Mouse (Mus musculus): ENCODE measurements around the gene Tmod1. TPM values are rescaled to one million over a fixed set of nuclear protein-coding genes. Genes with fewer than 3 reads are reported as not detected.

Gene Tmod1
- polyA plus RNA-seq, 1 experiment from 2014 or later: 4.7 TPM

DNA sequence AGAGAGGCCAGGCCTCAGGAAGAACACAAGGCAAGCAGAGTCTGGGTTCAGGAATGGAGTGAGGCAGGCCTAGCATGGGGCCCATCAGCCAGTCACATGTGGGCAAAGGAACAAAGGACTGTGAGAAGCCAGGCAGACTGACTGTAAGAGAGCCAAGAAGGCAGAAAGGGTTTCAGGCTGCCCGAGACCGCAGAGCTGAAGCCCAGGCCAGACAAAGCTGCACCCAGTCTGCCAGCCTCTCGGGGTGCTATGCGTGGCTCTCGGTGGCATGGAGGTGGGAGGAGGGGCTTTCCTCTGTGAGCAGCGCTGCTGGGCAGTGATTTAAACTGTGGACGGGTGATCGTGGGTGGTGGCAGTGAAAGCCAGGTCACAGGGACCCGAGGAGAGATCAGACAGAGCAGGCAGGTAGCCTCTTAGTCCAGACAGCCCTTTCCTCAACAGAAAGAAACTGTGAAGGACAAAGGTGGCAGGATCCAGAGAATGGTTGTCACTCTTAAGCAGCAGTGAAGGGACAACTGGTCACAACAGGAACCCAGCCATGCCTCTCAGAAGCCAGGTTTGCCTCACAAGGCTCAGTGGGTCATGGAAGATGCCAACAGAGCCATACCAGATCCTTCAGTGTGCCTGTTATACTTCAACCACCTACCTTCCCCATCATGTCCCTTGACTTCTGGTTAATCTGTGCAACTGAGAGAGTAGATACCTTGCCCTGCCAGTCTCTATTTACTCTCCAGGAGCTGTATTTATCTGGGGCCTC lies 45.9 kb downstream of the Tmod1 start:
- Histone ChIP-seq H3K27me3 (replicated peaks; ENCODE audit: control insufficient read depth, insufficient read depth, low read length) (no peaks in the 10 kb centered on the region), H3K27ac (ENCODE audit: low read depth, low read length) (peak overlapping the region; percentile 41; the same call in 1 of the 2 replicates), H3K4me2 (replicated peaks; ENCODE audit: low read depth) (no peak overlapping the region), H3K4me1 (replicated peaks; ENCODE audit: control insufficient read depth, insufficient read depth, low read length) (no peaks in the 10 kb centered on the region), H3K9me3 (ENCODE audit: control insufficient read depth) (no peaks in the 10 kb centered on the region), H3K36me3 (ENCODE audit: control insufficient read depth, insufficient read depth) (no peaks in the 10 kb centered on the region), H3K4me3 (ENCODE audit: low read depth, low read length) (no peak overlapping the region), H3K9ac (ENCODE audit: low read depth, low read length) (no peak overlapping the region)
- no peak for TF ChIP-seq CTCF (IDR thresholded peaks at IDR 0.05; ENCODE audit: low read depth)
- 75% methylated on average over 9 of the region's 9 CpGs for WGBS
- ATAC-seq: no peak

- Histone ChIP-seq H3K4me1 (replicated peaks; ENCODE audit: control insufficient read depth, insufficient read depth, low read length) (no peaks in the 10 kb centered on the region), H3K4me2 (replicated peaks; ENCODE audit: low read depth) (no peak overlapping the region), H3K4me3 (ENCODE audit: low read depth, low read length) (no peak overlapping the region), H3K9me3 (ENCODE audit: control insufficient read depth) (no peaks in the 10 kb centered on the region), H3K27me3 (replicated peaks; ENCODE audit: control insufficient read depth, insufficient read depth, low read length) (no peaks in the 10 kb centered on the region), H3K9ac (ENCODE audit: low read depth, low read length) (no peak overlapping the region), H3K36me3 (ENCODE audit: control insufficient read depth, insufficient read depth) (no peaks in the 10 kb centered on the region), H3K27ac (ENCODE audit: low read depth, low read length) (no peak overlapping the region; the same call in 1 of the 2 replicates)
- no peak for ATAC-seq
- WGBS: 67% methylated on average over 9 of the region's 9 CpGs
- no peak for TF ChIP-seq CTCF (IDR thresholded peaks at IDR 0.05; ENCODE audit: low read depth)
Measured at GRCm38 (mm10) chr4:46085223-46085811, 46.6 kb downstream of the Tmod1 start.

- H3K27me3 ChIP-seq (replicated peaks; ENCODE audit: control insufficient read depth, insufficient read depth, low read length): no peaks in the 10 kb centered on the region
- H3K4me2 ChIP-seq (replicated peaks; ENCODE audit: low read depth): no peak overlapping the region
- no peak for TF ChIP-seq CTCF (IDR thresholded peaks at IDR 0.05; ENCODE audit: low read depth)
- no peak overlapping the region for H3K4me3 ChIP-seq (ENCODE audit: low read depth, low read length)
- no peaks in the 10 kb centered on the region for H3K9me3 ChIP-seq (ENCODE audit: control insufficient read depth)
- no peak for ATAC-seq
- no peaks in the 10 kb centered on the region for H3K4me1 ChIP-seq (replicated peaks; ENCODE audit: control insufficient read depth, insufficient read depth, low read length)
- no peaks in the 10 kb centered on the region for H3K36me3 ChIP-seq (ENCODE audit: control insufficient read depth, insufficient read depth)
- WGBS: 70% methylated on average over 18 of the region's 18 CpGs
- no peak overlapping the region for H3K27ac ChIP-seq (ENCODE audit: low read depth, low read length)
- no peak overlapping the region for H3K9ac ChIP-seq (ENCODE audit: low read depth, low read length)
Measured at GRCm38 (mm10) chr4:46086718-46087426, 48.1 kb downstream of the Tmod1 start.

DNA sequence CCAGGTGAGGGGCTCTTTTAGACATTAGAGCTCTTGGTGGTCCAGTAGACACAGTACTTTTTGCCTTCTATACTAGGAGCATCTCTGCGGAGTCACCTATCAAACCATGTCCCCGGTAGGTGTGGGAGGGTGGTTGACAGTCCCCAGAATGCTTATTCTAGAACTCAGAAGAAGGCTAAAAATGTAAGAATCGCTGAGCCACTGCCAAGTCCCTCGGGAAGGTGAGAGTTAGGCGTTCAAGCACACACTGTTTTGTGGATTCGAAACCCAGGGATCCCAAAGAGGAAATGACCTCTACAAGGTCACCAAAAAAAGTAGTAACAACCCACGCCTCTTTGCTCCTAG lies 48.7 kb downstream of the Tmod1 start:
- no peak for TF ChIP-seq CTCF (IDR thresholded peaks at IDR 0.05; ENCODE audit: low read depth)
- H3K4me2 ChIP-seq (replicated peaks; ENCODE audit: low read depth): no peak overlapping the region
- no peak overlapping the region for H3K4me3 ChIP-seq (ENCODE audit: low read depth, low read length)
- H3K9ac ChIP-seq (ENCODE audit: low read depth, low read length): no peak overlapping the region
- no peak overlapping the region for H3K27ac ChIP-seq (ENCODE audit: low read depth, low read length)
- 74% methylated on average over 7 of the region's 7 CpGs for WGBS
- no peaks in the 10 kb centered on the region for H3K4me1 ChIP-seq (replicated peaks; ENCODE audit: control insufficient read depth, insufficient read depth, low read length)
- no peaks in the 10 kb centered on the region for H3K36me3 ChIP-seq (ENCODE audit: control insufficient read depth, insufficient read depth)
- no peak for ATAC-seq
- H3K27me3 ChIP-seq (replicated peaks; ENCODE audit: control insufficient read depth, insufficient read depth, low read length): no peaks in the 10 kb centered on the region
- H3K9me3 ChIP-seq (ENCODE audit: control insufficient read depth): no peaks in the 10 kb centered on the region

GRCm38 (mm10) chr4:46087852-46088251 lies 49.1 kb downstream of the Tmod1 start:
- Histone ChIP-seq H3K4me3 (ENCODE audit: low read depth, low read length) (no peak overlapping the region), H3K4me2 (replicated peaks; ENCODE audit: low read depth) (no peak overlapping the region), H3K9ac (ENCODE audit: low read depth, low read length) (no peak overlapping the region), H3K9me3 (ENCODE audit: control insufficient read depth) (no peaks in the 10 kb centered on the region), H3K36me3 (ENCODE audit: control insufficient read depth, insufficient read depth) (no peaks in the 10 kb centered on the region), H3K27me3 (replicated peaks; ENCODE audit: control insufficient read depth, insufficient read depth, low read length) (no peaks in the 10 kb centered on the region), H3K27ac (ENCODE audit: low read depth, low read length) (no peak overlapping the region), H3K4me1 (replicated peaks; ENCODE audit: control insufficient read depth, insufficient read depth, low read length) (no peaks in the 10 kb centered on the region)
- 22% methylated on average over 5 of the region's 5 CpGs for WGBS
- no peak for ATAC-seq
- no peak for TF ChIP-seq CTCF (IDR thresholded peaks at IDR 0.05; ENCODE audit: low read depth)

DNA sequence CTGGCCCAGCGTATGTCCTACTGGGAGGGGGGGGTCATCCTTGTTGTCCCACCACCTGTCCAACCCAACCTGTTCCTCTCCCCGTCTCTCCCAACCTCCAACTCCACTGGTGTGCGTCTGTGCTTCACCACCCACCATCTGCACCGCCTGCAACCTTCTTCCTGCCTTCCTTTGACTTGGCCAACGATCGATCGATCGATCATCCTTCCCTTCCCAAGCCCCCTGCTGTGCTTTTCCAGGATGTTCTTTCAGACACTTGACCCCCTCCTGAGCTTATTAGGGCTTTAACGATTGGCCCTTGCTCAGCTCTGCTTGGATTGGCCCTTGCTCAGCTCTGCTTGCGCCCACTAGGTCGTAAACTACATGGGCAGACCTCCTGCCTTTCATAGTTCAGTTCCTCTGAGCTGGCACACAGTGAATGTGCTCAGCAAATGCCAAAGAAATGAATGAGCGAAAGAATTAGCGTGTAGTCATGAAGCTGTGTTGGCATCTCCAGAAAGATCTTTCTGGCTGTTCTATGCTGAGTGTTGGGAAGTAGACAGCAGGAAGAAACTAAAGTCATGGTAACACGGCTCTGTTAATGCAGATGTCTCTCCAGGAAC lies 50.9 kb downstream of the Tmod1 start:
- H3K36me3 ChIP-seq (ENCODE audit: control insufficient read depth, insufficient read depth): no peaks in the 10 kb centered on the region
- TF ChIP-seq CTCF (IDR thresholded peaks at IDR 0.05; ENCODE audit: low read depth): no peak
- H3K9ac ChIP-seq (ENCODE audit: low read depth, low read length): no peak overlapping the region
- no peak overlapping the region for H3K4me3 ChIP-seq (ENCODE audit: low read depth, low read length)
- H3K4me1 ChIP-seq (replicated peaks; ENCODE audit: control insufficient read depth, insufficient read depth, low read length): no peaks in the 10 kb centered on the region
- H3K4me2 ChIP-seq (replicated peaks; ENCODE audit: low read depth): no peak overlapping the region
- H3K27ac ChIP-seq (ENCODE audit: low read depth, low read length): no peak overlapping the region
- H3K9me3 ChIP-seq (ENCODE audit: control insufficient read depth): no peaks in the 10 kb centered on the region
- no peaks in the 10 kb centered on the region for H3K27me3 ChIP-seq (replicated peaks; ENCODE audit: control insufficient read depth, insufficient read depth, low read length)
- 89% methylated on average over 14 of the region's 14 CpGs for WGBS
- no peak for ATAC-seq
